Mouse (Mus musculus): ENCODE measurements at regions not wholly inside any gene's neighbourhood (a gene's known extent, or its start where the extent isn't known, plus 50 kb on each side); places are given as distances from the start of the nearest gene placed in this dataset.
"Not testable (repeated sequence)": the region's sequence is repeated elsewhere in the genome, so short reads cannot be mapped to it uniquely, and the experiment has no call there.

GRCm38 (mm10) chr9:85920745-85921614 lies 78.8 kb downstream of the Tpbg start:
- no peak for DNase-seq (ENCODE audit: low read depth, low spot score)

GRCm38 (mm10) chr9:85925259-85925658 lies 83.1 kb downstream of the Tpbg start:
- no peak for DNase-seq (ENCODE audit: low read depth, low spot score)

GRCm38 (mm10) chr9:85932209-85932608 lies 90.0 kb downstream of the Tpbg start:
- no peak for DNase-seq (ENCODE audit: low read depth, low spot score)

GRCm38 (mm10) chr9:85943066-85943684 lies 101.0 kb downstream of the Tpbg start:
- DNase-seq (ENCODE audit: low read depth, low spot score): not testable (repeated sequence)

GRCm38 (mm10) chr9:85948495-85949137 lies 106.4 kb downstream of the Tpbg start:
- peak; percentile 1 for DNase-seq (ENCODE audit: low read depth, low spot score)

GRCm38 (mm10) chr9:85951777-85952176 lies 109.6 kb downstream of the Tpbg start:
- no peak for DNase-seq (ENCODE audit: low read depth, low spot score)

GRCm38 (mm10) chr9:85970076-85970475 lies 127.9 kb downstream of the Tpbg start:
- no peak for DNase-seq (ENCODE audit: low read depth, low spot score)

- no peak for DNase-seq (ENCODE audit: low read depth, low spot score)
Observed at GRCm38 (mm10) chr9:85981428-85981827, 139.2 kb downstream of the Tpbg start.

- DNase-seq (ENCODE audit: low read depth, low spot score): not testable (repeated sequence)
Observed at GRCm38 (mm10) chr9:85983516-85983915, 141.3 kb downstream of the Tpbg start.

- no peak for DNase-seq (ENCODE audit: low read depth, low spot score)
Observed at GRCm38 (mm10) chr9:85985671-85986070, 143.5 kb downstream of the Tpbg start.

GRCm38 (mm10) chr9:85986142-85986541 lies 144.0 kb downstream of the Tpbg start:
- no peak for DNase-seq (ENCODE audit: low read depth, low spot score)

- no peak for DNase-seq (ENCODE audit: low read depth, low spot score)
Observed at GRCm38 (mm10) chr9:86002996-86003395, 160.8 kb downstream of the Tpbg start.

GRCm38 (mm10) chr9:86011661-86012060 lies 169.5 kb downstream of the Tpbg start:
- DNase-seq (ENCODE audit: low read depth, low spot score): no peak

GRCm38 (mm10) chr9:86015841-86016240 lies 173.7 kb downstream of the Tpbg start:
- DNase-seq (ENCODE audit: low read depth, low spot score): no peak

- DNase-seq (ENCODE audit: low read depth, low spot score): no peak
Observed at GRCm38 (mm10) chr9:86020133-86020532, 178.0 kb downstream of the Tpbg start.

- DNase-seq (ENCODE audit: low read depth, low spot score): no peak
Observed at GRCm38 (mm10) chr9:86020765-86021164, 178.6 kb downstream of the Tpbg start.

GRCm38 (mm10) chr9:86030738-86031137 lies 188.6 kb downstream of the Tpbg start:
- peak; percentile 6 for DNase-seq (ENCODE audit: low read depth, low spot score)

GRCm38 (mm10) chr9:86044098-86044497 lies 201.9 kb downstream of the Tpbg start:
- no peak for DNase-seq (ENCODE audit: low read depth, low spot score)

- no peak for DNase-seq (ENCODE audit: low read depth, low spot score)
Observed at GRCm38 (mm10) chr9:86058116-86058515, 215.9 kb downstream of the Tpbg start.

- DNase-seq (ENCODE audit: low read depth, low spot score): no peak
Observed at GRCm38 (mm10) chr9:86060049-86060448, 217.9 kb downstream of the Tpbg start.

- DNase-seq (ENCODE audit: low read depth, low spot score): no peak
Observed at GRCm38 (mm10) chr9:86061230-86061629, 219.1 kb downstream of the Tpbg start.

GRCm38 (mm10) chr9:86079275-86079674 lies 237.1 kb downstream of the Tpbg start:
- no peak for DNase-seq (ENCODE audit: low read depth, low spot score)
